Mouse (Mus musculus): Measurements from ENCODE around the gene Shbg. TPM values are rescaled to one million over a fixed set of nuclear protein-coding genes. Genes with fewer than 3 reads are reported as not detected.
A peak's percentile ranks its signal among the peaks of the same experiment; 100 is the strongest.

Gene Shbg
- polyA plus RNA-seq (2016; fragmentation: Nextera tagmentation; extraction: Ambion mirVana), result 33.0 and 34.9 TPM in 2 replicates

- 36% methylated on average over 5 of the region's 5 CpGs for WGBS (ENCODE audit: insufficient replicate concordance)
- 0 out of 2 replicates have a peak within 1 kb of the TSS, but pooled peaks have one; percentile 22 for H3K9ac ChIP-seq
- peak within 1 kb of the TSS; percentile 6; the same call in 1 of the 2 replicates for H3K4me3 ChIP-seq
- H3K36me3 ChIP-seq, result no peaks in the 10 kb centered on the region
- H3K4me1 ChIP-seq, result peaks cover 65% of the 10 kb centered on the region
- H3K9me3 ChIP-seq (replicated peaks), result no peaks in the 10 kb centered on the region
- peak within 1 kb of the TSS; percentile 43 for H3K4me2 ChIP-seq
- peak within 1 kb of the TSS; percentile 58 for H3K27ac ChIP-seq
- peak; percentile 33 for ATAC-seq
- peaks cover 30% of the 10 kb centered on the region for H3K27me3 ChIP-seq (replicated peaks)
Observed at GRCm38 (mm10) chr11:69617805-69618204, at the start of gene Shbg. Shbg (minus strand) TSS chr11:69617905.

- H3K27me3 ChIP-seq (replicated peaks), result no peaks in the 10 kb centered on the region
- H3K9ac ChIP-seq, result no peak overlapping the region
- H3K9me3 ChIP-seq (replicated peaks), result no peaks in the 10 kb centered on the region
- WGBS (ENCODE audit: insufficient replicate concordance), result 69% methylated on average over 3 of the region's 3 CpGs
- no peak overlapping the region for H3K4me2 ChIP-seq
- H3K27ac ChIP-seq, result peak overlapping the region; percentile 53
- no peak for ATAC-seq
- peaks cover 77% of the 10 kb centered on the region for H3K36me3 ChIP-seq
- peaks cover 63% of the 10 kb centered on the region for H3K4me1 ChIP-seq
- H3K4me3 ChIP-seq, result no peak overlapping the region
Observed at GRCm38 (mm10) chr11:69666665-69667005, 48.9 kb upstream of the Shbg start.

GRCm38 (mm10) chr11:69665961-69666664, 48.4 kb upstream of the Shbg start, which contains the start of gene Cd68:
Cd68 (minus strand) TSS chr11:69666153.
- Histone ChIP-seq H3K4me3 (no peak within 1 kb of the TSS), H3K4me2 (peak within 1 kb of the TSS; percentile 1; the same call in 1 of the 2 replicates), H3K9ac (no peak within 1 kb of the TSS), H3K27me3 (replicated peaks) (no peaks in the 10 kb centered on the region), H3K27ac (peak within 1 kb of the TSS; percentile 93), H3K4me1 (peaks cover 69% of the 10 kb centered on the region), H3K9me3 (replicated peaks) (no peaks in the 10 kb centered on the region), H3K36me3 (peaks cover 75% of the 10 kb centered on the region)
- no peak for ATAC-seq
- WGBS (ENCODE audit: insufficient replicate concordance), result 21% methylated on average over 7 of the region's 7 CpGs

- Histone ChIP-seq H3K4me3 (no peak overlapping the region), H3K4me2 (peak overlapping the region; percentile 1; the same call in 1 of the 2 replicates), H3K9me3 (replicated peaks) (no peaks in the 10 kb centered on the region), H3K9ac (no peak overlapping the region), H3K36me3 (peaks cover 69% of the 10 kb centered on the region), H3K27ac (peak overlapping the region; percentile 53), H3K27me3 (replicated peaks) (no peaks in the 10 kb centered on the region), H3K4me1 (peaks cover 69% of the 10 kb centered on the region)
- ATAC-seq, result no peak
- 64% methylated on average over 9 of the region's 9 CpGs for WGBS (ENCODE audit: insufficient replicate concordance)
Observed at GRCm38 (mm10) chr11:69665457-69665960, 47.8 kb upstream of the Shbg start.

GRCm38 (mm10) chr11:69664841-69665240, 47.1 kb upstream of the Shbg start:
- H3K27me3 ChIP-seq (replicated peaks), result no peaks in the 10 kb centered on the region
- H3K4me1 ChIP-seq, result peaks cover 65% of the 10 kb centered on the region
- H3K9ac ChIP-seq, result no peak overlapping the region
- no peak overlapping the region for H3K4me2 ChIP-seq
- WGBS (ENCODE audit: insufficient replicate concordance), result 86% methylated on average over 7 of the region's 7 CpGs
- peak overlapping the region; percentile 93; the same call in 1 of the 2 replicates for H3K27ac ChIP-seq
- H3K36me3 ChIP-seq, result peaks cover 69% of the 10 kb centered on the region
- no peaks in the 10 kb centered on the region for H3K9me3 ChIP-seq (replicated peaks)
- ATAC-seq, result no peak
- H3K4me3 ChIP-seq, result no peak overlapping the region

GRCm38 (mm10) chr11:69663795-69664194, 46.1 kb upstream of the Shbg start:
- H3K9me3 ChIP-seq (replicated peaks), result no peaks in the 10 kb centered on the region
- H3K36me3 ChIP-seq, result peaks cover 66% of the 10 kb centered on the region
- peak overlapping the region; percentile 75 for H3K4me2 ChIP-seq
- 74% methylated on average over 6 of the region's 6 CpGs for WGBS (ENCODE audit: insufficient replicate concordance)
- no peak for ATAC-seq
- H3K4me3 ChIP-seq, result peak overlapping the region; percentile 68; the same call in 1 of the 2 replicates
- peaks cover 55% of the 10 kb centered on the region for H3K4me1 ChIP-seq
- peak overlapping the region; percentile 93 for H3K27ac ChIP-seq
- peak overlapping the region; percentile 70; the same call in 1 of the 2 replicates for H3K9ac ChIP-seq
- H3K27me3 ChIP-seq (replicated peaks), result no peaks in the 10 kb centered on the region

- Histone ChIP-seq H3K9me3 (replicated peaks) (no peaks in the 10 kb centered on the region), H3K27ac (peak overlapping the region; percentile 93), H3K4me2 (peak overlapping the region; percentile 75), H3K36me3 (peaks cover 66% of the 10 kb centered on the region), H3K9ac (peak overlapping the region; percentile 70), H3K4me1 (peaks cover 50% of the 10 kb centered on the region), H3K27me3 (replicated peaks) (no peaks in the 10 kb centered on the region), H3K4me3 (peak overlapping the region; percentile 68)
- WGBS (ENCODE audit: insufficient replicate concordance), result 58% methylated on average over 13 of the region's 13 CpGs
- no peak for ATAC-seq
Observed at GRCm38 (mm10) chr11:69662967-69663671, 45.4 kb upstream of the Shbg start.

GRCm38 (mm10) chr11:69662213-69662966, 44.7 kb upstream of the Shbg start, which contains the start of gene Mpdu1:
Mpdu1 (minus strand) TSS chr11:69662642.
- peak; percentile 93 for ATAC-seq
- Histone ChIP-seq H3K27me3 (replicated peaks) (no peaks in the 10 kb centered on the region), H3K9me3 (replicated peaks) (no peaks in the 10 kb centered on the region), H3K4me1 (peaks cover 49% of the 10 kb centered on the region), H3K9ac (peak within 1 kb of the TSS; percentile 70), H3K4me2 (peak within 1 kb of the TSS; percentile 75), H3K36me3 (peaks cover 66% of the 10 kb centered on the region), H3K4me3 (peak within 1 kb of the TSS; percentile 68), H3K27ac (peak within 1 kb of the TSS; percentile 93)
- under 1% methylated on average over 48 of the region's 48 CpGs for WGBS (ENCODE audit: insufficient replicate concordance)

GRCm38 (mm10) chr11:69661221-69661881, 43.6 kb upstream of the Shbg start:
- Histone ChIP-seq H3K27ac (peak overlapping the region; percentile 93), H3K27me3 (replicated peaks) (no peaks in the 10 kb centered on the region), H3K4me3 (peak overlapping the region; percentile 68), H3K4me1 (peaks cover 56% of the 10 kb centered on the region), H3K9ac (peak overlapping the region; percentile 70), H3K36me3 (peaks cover 68% of the 10 kb centered on the region), H3K4me2 (peak overlapping the region; percentile 75), H3K9me3 (replicated peaks) (no peaks in the 10 kb centered on the region)
- no peak for ATAC-seq
- WGBS (ENCODE audit: insufficient replicate concordance), result 61% methylated on average over 3 of the region's 3 CpGs

- peaks cover 68% of the 10 kb centered on the region for H3K36me3 ChIP-seq
- ATAC-seq, result no peak
- no peak overlapping the region; the same call in 1 of the 2 replicates for H3K9ac ChIP-seq
Observed at GRCm38 (mm10) chr11:69657462-69657881, 39.8 kb upstream of the Shbg start.

More at GRCm38 (mm10) chr11:69657462-69657881, 39.8 kb upstream of the Shbg start:
- H3K27me3 ChIP-seq (replicated peaks), result no peaks in the 10 kb centered on the region
- WGBS (ENCODE audit: insufficient replicate concordance), result 80% methylated on average over 15 of the region's 15 CpGs
- no peaks in the 10 kb centered on the region for H3K9me3 ChIP-seq (replicated peaks)
- peak overlapping the region; percentile 26; the same call in 1 of the 2 replicates for H3K27ac ChIP-seq
- H3K4me2 ChIP-seq, result no peak overlapping the region
- no peak overlapping the region for H3K4me3 ChIP-seq
- peaks cover 61% of the 10 kb centered on the region for H3K4me1 ChIP-seq

Measured in liver, embryonic 12.5 days (tissue).